Mouse (Mus musculus) olfactory bulb, adult 2 months (tissue): ENCODE results near the gene Unc13a.

Source experiments
- CTCF ChIP-seq: fragments of 200-500 bp; IDR thresholded peaks from 2 replicates; pipeline ENCODE4 v1.5.1; 2012; ENCODE audit warnings: low read depth, mild to moderate bottlenecking, low read length, moderate library complexity; ENCODE audit not compliant: insufficient read depth
- POLR2A ChIP-seq: fragments of 200-500 bp; IDR thresholded peaks from 2 replicates; pipeline ENCODE4 v1.6.1; 2012; ENCODE audit warnings: mild to moderate bottlenecking, low read depth, low read length, moderate library complexity; ENCODE audit not compliant: insufficient read depth

- TF ChIP-seq CTCF, result no peak
- no peak for TF ChIP-seq POLR2A
Measured at GRCm38 (mm10) chr8:71654600-71654999, 17.0 kb downstream of the Unc13a start.
